Mouse (Mus musculus): Measurements from ENCODE around the gene Mylk2. TPM values are rescaled to one million over a fixed set of nuclear protein-coding genes. Genes with fewer than 3 reads are reported as not detected.

Gene Mylk2
- polyA plus RNA-seq, 1 experiment, result not detected

GRCm38 (mm10) chr2:152895834-152896233 lies 15.3 kb upstream of the Mylk2 start:
- Histone ChIP-seq H3K4me3 (ENCODE audit: insufficient read depth, low read depth, low read length) (no peak overlapping the region), H3K4me1 (ENCODE audit: control insufficient read depth, insufficient read depth, low read length) (no peaks in the 10 kb centered on the region), H3K27ac (ENCODE audit: insufficient read depth, low read depth, low read length) (no peak overlapping the region)
- TF ChIP-seq POLR2A (IDR thresholded peaks at IDR 0.05; ENCODE audit: insufficient read depth, low read depth, low read length) (no peak), CTCF (IDR thresholded peaks at IDR 0.05; ENCODE audit: insufficient read depth, low read depth, low read length) (no peak)
- 72% methylated on average over 9 of the region's 9 CpGs for WGBS

GRCm38 (mm10) chr2:152896926-152897325 lies 14.2 kb upstream of the Mylk2 start:
- no peaks in the 10 kb centered on the region for H3K4me1 ChIP-seq (ENCODE audit: control insufficient read depth, insufficient read depth, low read length)
- TF ChIP-seq POLR2A (IDR thresholded peaks at IDR 0.05; ENCODE audit: insufficient read depth, low read depth, low read length), result no peak
- TF ChIP-seq CTCF (IDR thresholded peaks at IDR 0.05; ENCODE audit: insufficient read depth, low read depth, low read length), result no peak
- 83% methylated on average over 3 of the region's 3 CpGs for WGBS

GRCm38 (mm10) chr2:152899011-152899410 lies 12.1 kb upstream of the Mylk2 start:
- H3K4me1 ChIP-seq (ENCODE audit: control insufficient read depth, insufficient read depth, low read length), result no peaks in the 10 kb centered on the region
- no peak overlapping the region for H3K27ac ChIP-seq (ENCODE audit: insufficient read depth, low read depth, low read length)
- no peak overlapping the region for H3K4me3 ChIP-seq (ENCODE audit: insufficient read depth, low read depth, low read length)
- 89% methylated on average over 6 of the region's 6 CpGs for WGBS
- TF ChIP-seq POLR2A (IDR thresholded peaks at IDR 0.05; ENCODE audit: insufficient read depth, low read depth, low read length) (no peak), CTCF (IDR thresholded peaks at IDR 0.05; ENCODE audit: insufficient read depth, low read depth, low read length) (no peak)

More at GRCm38 (mm10) chr2:152896926-152897325, 14.2 kb upstream of the Mylk2 start:
- Histone ChIP-seq H3K4me3 (ENCODE audit: insufficient read depth, low read depth, low read length) (no peak overlapping the region), H3K27ac (ENCODE audit: insufficient read depth, low read depth, low read length) (no peak overlapping the region)

- Histone ChIP-seq H3K27ac (ENCODE audit: insufficient read depth, low read depth, low read length) (no peak overlapping the region), H3K4me3 (ENCODE audit: insufficient read depth, low read depth, low read length) (no peak overlapping the region), H3K4me1 (ENCODE audit: control insufficient read depth, insufficient read depth, low read length) (peaks cover 13% of the 10 kb centered on the region)
- TF ChIP-seq POLR2A (IDR thresholded peaks at IDR 0.05; ENCODE audit: insufficient read depth, low read depth, low read length) (no peak), CTCF (IDR thresholded peaks at IDR 0.05; ENCODE audit: insufficient read depth, low read depth, low read length) (no peak)
- 93% methylated on average over 15 of the region's 15 CpGs for WGBS
These were observed 9.9 kb upstream of the Mylk2 start for GRCm38 (mm10) chr2:152901296-152901695.

- no peak for TF ChIP-seq POLR2A (IDR thresholded peaks at IDR 0.05; ENCODE audit: insufficient read depth, low read depth, low read length)
- no peak for TF ChIP-seq CTCF (IDR thresholded peaks at IDR 0.05; ENCODE audit: insufficient read depth, low read depth, low read length)
- Histone ChIP-seq H3K27ac (ENCODE audit: insufficient read depth, low read depth, low read length) (no peak overlapping the region), H3K4me1 (ENCODE audit: control insufficient read depth, insufficient read depth, low read length) (peaks cover 24% of the 10 kb centered on the region), H3K4me3 (ENCODE audit: insufficient read depth, low read depth, low read length) (no peak overlapping the region)
- 49% methylated on average over 3 of the region's 3 CpGs for WGBS
These were observed 8.5 kb upstream of the Mylk2 start for GRCm38 (mm10) chr2:152902658-152903057.

- WGBS, result 89% methylated on average over 4 of the region's 4 CpGs
- Histone ChIP-seq H3K4me3 (ENCODE audit: insufficient read depth, low read depth, low read length) (no peak overlapping the region), H3K27ac (ENCODE audit: insufficient read depth, low read depth, low read length) (no peak overlapping the region), H3K4me1 (ENCODE audit: control insufficient read depth, insufficient read depth, low read length) (peaks cover 25% of the 10 kb centered on the region)
- no peak for TF ChIP-seq POLR2A (IDR thresholded peaks at IDR 0.05; ENCODE audit: insufficient read depth, low read depth, low read length)
- TF ChIP-seq CTCF (IDR thresholded peaks at IDR 0.05; ENCODE audit: insufficient read depth, low read depth, low read length), result no peak
These were observed 7.6 kb upstream of the Mylk2 start for GRCm38 (mm10) chr2:152903586-152903985.

GRCm38 (mm10) chr2:152904127-152904643 lies 7.0 kb upstream of the Mylk2 start:
- Histone ChIP-seq H3K4me1 (ENCODE audit: control insufficient read depth, insufficient read depth, low read length) (peaks cover 25% of the 10 kb centered on the region), H3K27ac (ENCODE audit: insufficient read depth, low read depth, low read length) (no peak overlapping the region), H3K4me3 (ENCODE audit: insufficient read depth, low read depth, low read length) (no peak overlapping the region)
- 78% methylated on average over 5 of the region's 5 CpGs for WGBS
- no peak for TF ChIP-seq CTCF (IDR thresholded peaks at IDR 0.05; ENCODE audit: insufficient read depth, low read depth, low read length)
- no peak for TF ChIP-seq POLR2A (IDR thresholded peaks at IDR 0.05; ENCODE audit: insufficient read depth, low read depth, low read length)

- H3K27ac ChIP-seq (ENCODE audit: insufficient read depth, low read depth, low read length), result no peak overlapping the region
- TF ChIP-seq POLR2A (IDR thresholded peaks at IDR 0.05; ENCODE audit: insufficient read depth, low read depth, low read length), result no peak
- TF ChIP-seq CTCF (IDR thresholded peaks at IDR 0.05; ENCODE audit: insufficient read depth, low read depth, low read length), result no peak
- no peak overlapping the region for H3K4me3 ChIP-seq (ENCODE audit: insufficient read depth, low read depth, low read length)
- 78% methylated on average over 11 of the region's 11 CpGs for WGBS
- peaks cover 25% of the 10 kb centered on the region for H3K4me1 ChIP-seq (ENCODE audit: control insufficient read depth, insufficient read depth, low read length)
These were observed 5.9 kb upstream of the Mylk2 start for GRCm38 (mm10) chr2:152905036-152905829.

- WGBS, result 69% methylated on average over 9 of the region's 9 CpGs
- no peak overlapping the region for H3K27ac ChIP-seq (ENCODE audit: insufficient read depth, low read depth, low read length)
- TF ChIP-seq POLR2A (IDR thresholded peaks at IDR 0.05; ENCODE audit: insufficient read depth, low read depth, low read length) (no peak), CTCF (IDR thresholded peaks at IDR 0.05; ENCODE audit: insufficient read depth, low read depth, low read length) (no peak)
- peaks cover 25% of the 10 kb centered on the region for H3K4me1 ChIP-seq (ENCODE audit: control insufficient read depth, insufficient read depth, low read length)
- H3K4me3 ChIP-seq (ENCODE audit: insufficient read depth, low read depth, low read length), result no peak overlapping the region
These were observed 4.7 kb upstream of the Mylk2 start for GRCm38 (mm10) chr2:152906274-152907037.

All from olfactory bulb, adult 2 months (tissue).